Mouse (Mus musculus): ENCODE results near the gene Camk1d. TPM values are rescaled to one million over a fixed set of nuclear protein-coding genes. Genes with fewer than 3 reads are reported as not detected.

Camk1d gene
- polyA plus RNA-seq, 1 experiment from 2014 or later, result 1.0 TPM

DNA sequence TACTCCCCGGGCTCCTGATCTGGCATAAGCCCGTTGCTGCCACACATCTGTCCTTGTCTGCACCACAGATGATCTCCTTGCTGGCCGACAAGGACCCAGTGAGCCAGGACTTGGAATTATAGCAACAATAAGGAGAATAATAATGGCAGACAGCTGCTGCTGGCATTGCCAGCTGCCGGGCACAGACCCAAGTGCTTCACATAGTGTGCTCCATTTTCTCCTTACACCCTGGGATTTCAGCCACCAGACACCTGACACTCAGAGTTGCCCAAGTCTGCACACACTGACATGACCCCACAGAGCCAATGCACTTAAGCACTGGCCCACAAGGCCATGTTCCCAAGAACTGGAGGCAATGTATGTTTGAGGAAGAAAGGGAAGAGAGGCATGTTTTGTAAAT lies 214.7 kb downstream of the Camk1d start:
- H3K4me2 ChIP-seq, result no peak overlapping the region
- H3K4me1 ChIP-seq (replicated peaks; ENCODE audit: control insufficient read depth, insufficient read depth, low read length), result no peaks in the 10 kb centered on the region
- ATAC-seq (replicated peaks; ENCODE audit: low FRiP score), result no peak
- WGBS, result 69% methylated on average over 4 of the region's 4 CpGs
- H3K4me3 ChIP-seq (ENCODE audit: low read depth, low read length), result no peak overlapping the region
- no peaks in the 10 kb centered on the region for H3K9me3 ChIP-seq (ENCODE audit: control insufficient read depth, low read length)
- no peak overlapping the region for H3K27ac ChIP-seq (ENCODE audit: low read depth, low read length)
- no peak for DNase-seq (ENCODE audit: low spot score)
- H3K9ac ChIP-seq (ENCODE audit: low read depth, low read length), result no peak overlapping the region
- H3K27me3 ChIP-seq (replicated peaks; ENCODE audit: control insufficient read depth, insufficient read depth, low read length), result no peaks in the 10 kb centered on the region
- H3K36me3 ChIP-seq (ENCODE audit: control insufficient read depth, insufficient read depth, low read length), result no peaks in the 10 kb centered on the region

DNA sequence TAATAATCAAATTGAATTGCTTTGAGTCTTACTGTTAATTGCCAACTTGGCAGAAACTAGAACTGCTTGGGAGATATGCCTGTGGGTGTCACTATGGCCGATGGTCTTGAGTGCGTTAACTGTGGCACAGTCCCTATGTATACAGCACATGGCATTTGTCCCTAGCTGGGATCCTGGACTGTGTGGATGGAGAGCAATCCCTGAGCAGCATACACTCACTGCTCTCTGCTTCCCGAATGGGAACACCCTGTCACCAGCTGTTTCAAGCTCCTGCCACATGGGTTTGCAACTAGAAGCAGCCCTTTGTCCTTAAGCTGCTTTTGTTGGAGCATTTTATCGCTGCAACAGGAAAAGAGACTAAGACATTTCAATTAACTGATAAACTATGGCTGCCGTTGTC lies 224.4 kb downstream of the Camk1d start:
- Histone ChIP-seq H3K36me3 (ENCODE audit: control insufficient read depth, insufficient read depth, low read length) (no peaks in the 10 kb centered on the region), H3K4me2 (no peak overlapping the region), H3K27ac (ENCODE audit: low read depth, low read length) (no peak overlapping the region), H3K9ac (ENCODE audit: low read depth, low read length) (no peak overlapping the region), H3K9me3 (ENCODE audit: control insufficient read depth, low read length) (no peaks in the 10 kb centered on the region), H3K27me3 (replicated peaks; ENCODE audit: control insufficient read depth, insufficient read depth, low read length) (no peaks in the 10 kb centered on the region), H3K4me1 (replicated peaks; ENCODE audit: control insufficient read depth, insufficient read depth, low read length) (no peaks in the 10 kb centered on the region), H3K4me3 (ENCODE audit: low read depth, low read length) (no peak overlapping the region)
- ATAC-seq (replicated peaks; ENCODE audit: low FRiP score) (no peak), DNase-seq (ENCODE audit: low spot score) (no peak)
- WGBS, result 76% methylated on average over 5 of the region's 5 CpGs

DNA sequence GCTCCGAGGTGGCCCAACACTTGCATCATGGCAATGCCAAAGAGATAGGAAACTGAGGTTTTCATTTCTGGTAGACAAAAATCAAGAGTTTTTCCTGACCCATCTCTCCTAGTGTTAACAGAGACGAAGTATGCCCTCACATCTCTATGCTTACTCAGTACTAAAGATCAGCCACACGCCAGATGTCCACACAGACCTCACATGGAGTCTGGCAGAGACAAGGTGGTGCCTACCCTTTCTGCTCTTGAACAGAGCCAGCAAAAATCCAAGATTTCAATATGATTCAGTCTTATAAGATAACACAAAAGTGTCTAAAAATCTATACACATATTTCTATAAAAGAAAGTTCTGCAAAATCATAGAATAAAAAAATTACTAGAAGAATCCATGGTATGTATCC lies 227.0 kb downstream of the Camk1d start:
- WGBS, result 80% methylated on average over 3 of the region's 3 CpGs
- no peak for DNase-seq (ENCODE audit: low spot score)

DNA sequence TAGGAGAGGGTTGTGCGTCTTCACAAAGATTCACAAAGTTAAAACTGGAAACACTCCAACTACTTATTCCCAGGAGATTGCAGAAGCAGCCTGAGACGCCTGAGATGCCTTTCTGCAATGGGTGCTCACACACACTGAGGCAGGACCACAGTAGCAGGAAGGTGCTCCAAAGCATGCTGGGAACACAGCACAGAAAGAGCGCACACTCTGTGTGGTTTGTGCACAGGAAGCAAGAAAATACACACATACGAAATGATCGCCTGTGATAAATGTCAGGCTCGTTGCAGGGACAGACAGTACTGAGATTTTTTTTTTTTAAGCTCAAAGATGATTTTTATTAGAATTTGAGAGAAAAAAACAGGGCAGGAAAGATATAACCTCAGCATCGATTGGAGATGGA lies 227.7 kb downstream of the Camk1d start:
- ATAC-seq (replicated peaks; ENCODE audit: low FRiP score), result no peak
- no peaks in the 10 kb centered on the region for H3K27me3 ChIP-seq (replicated peaks; ENCODE audit: control insufficient read depth, insufficient read depth, low read length)
- no peak overlapping the region for H3K4me3 ChIP-seq (ENCODE audit: low read depth, low read length)
- no peaks in the 10 kb centered on the region for H3K9me3 ChIP-seq (ENCODE audit: control insufficient read depth, low read length)
- no peaks in the 10 kb centered on the region for H3K36me3 ChIP-seq (ENCODE audit: control insufficient read depth, insufficient read depth, low read length)
- no peak for DNase-seq (ENCODE audit: low spot score)
- 80% methylated on average over 7 of the region's 7 CpGs for WGBS
- H3K4me1 ChIP-seq (replicated peaks; ENCODE audit: control insufficient read depth, insufficient read depth, low read length), result no peaks in the 10 kb centered on the region
- no peak overlapping the region for H3K27ac ChIP-seq (ENCODE audit: low read depth, low read length)
- no peak overlapping the region for H3K9ac ChIP-seq (ENCODE audit: low read depth, low read length)
- H3K4me2 ChIP-seq, result no peak overlapping the region

More for the DNA sequence above, 227.0 kb downstream of the Camk1d start:
- Histone ChIP-seq H3K9ac (ENCODE audit: low read depth, low read length) (no peak overlapping the region), H3K4me3 (ENCODE audit: low read depth, low read length) (no peak overlapping the region), H3K9me3 (ENCODE audit: control insufficient read depth, low read length) (no peaks in the 10 kb centered on the region), H3K4me2 (no peak overlapping the region), H3K36me3 (ENCODE audit: control insufficient read depth, insufficient read depth, low read length) (no peaks in the 10 kb centered on the region), H3K27ac (ENCODE audit: low read depth, low read length) (no peak overlapping the region), H3K4me1 (replicated peaks; ENCODE audit: control insufficient read depth, insufficient read depth, low read length) (no peaks in the 10 kb centered on the region), H3K27me3 (replicated peaks; ENCODE audit: control insufficient read depth, insufficient read depth, low read length) (no peaks in the 10 kb centered on the region)
- no peak for ATAC-seq (replicated peaks; ENCODE audit: low FRiP score)

DNA sequence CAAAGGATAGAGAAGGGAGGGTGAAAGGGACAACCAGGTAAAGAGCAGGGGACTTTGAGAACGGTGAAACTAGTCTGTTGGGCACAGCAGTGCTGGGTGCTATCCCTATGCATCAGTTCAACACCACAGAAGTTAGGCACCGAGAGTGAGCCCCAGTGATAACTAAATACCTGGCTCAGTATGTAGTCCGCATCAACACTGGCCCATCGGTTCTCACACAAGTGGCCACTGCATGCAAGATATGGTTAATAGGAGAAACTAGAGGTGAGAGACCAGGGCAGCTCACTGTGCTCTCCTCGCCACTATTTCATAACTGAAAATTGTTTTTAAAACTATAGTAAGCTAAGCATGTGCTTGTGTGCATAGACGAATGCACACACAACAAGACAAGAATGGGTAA lies 228.5 kb downstream of the Camk1d start:
- Histone ChIP-seq H3K27me3 (replicated peaks; ENCODE audit: control insufficient read depth, insufficient read depth, low read length) (no peaks in the 10 kb centered on the region), H3K4me2 (no peak overlapping the region), H3K36me3 (ENCODE audit: control insufficient read depth, insufficient read depth, low read length) (no peaks in the 10 kb centered on the region), H3K9ac (ENCODE audit: low read depth, low read length) (no peak overlapping the region), H3K4me1 (replicated peaks; ENCODE audit: control insufficient read depth, insufficient read depth, low read length) (no peaks in the 10 kb centered on the region), H3K27ac (ENCODE audit: low read depth, low read length) (no peak overlapping the region), H3K9me3 (ENCODE audit: control insufficient read depth, low read length) (no peaks in the 10 kb centered on the region), H3K4me3 (ENCODE audit: low read depth, low read length) (no peak overlapping the region)
- DNase-seq (ENCODE audit: low spot score) (no peak), ATAC-seq (replicated peaks; ENCODE audit: low FRiP score) (no peak)
- 87% methylated on average over 6 of the region's 6 CpGs for WGBS

DNA sequence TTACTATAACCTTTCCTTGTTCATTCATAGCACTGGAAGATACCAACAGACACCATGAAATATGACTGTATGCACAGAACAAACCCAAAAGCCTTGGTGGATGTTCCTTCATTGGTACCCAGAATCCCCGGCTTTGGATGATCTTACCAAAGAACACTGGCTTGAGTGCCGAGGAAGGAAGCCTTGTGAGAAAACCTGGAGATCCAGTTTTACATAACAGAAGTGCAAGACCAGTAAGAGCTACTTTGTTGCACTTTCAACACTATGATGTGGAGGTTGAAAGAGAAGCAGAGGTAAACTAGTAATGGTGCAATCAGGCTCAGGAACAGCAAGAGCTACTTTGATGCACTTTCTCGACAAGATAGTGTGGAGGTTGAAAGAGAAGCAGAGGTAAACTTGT lies 234.4 kb downstream of the Camk1d start:
- ATAC-seq (replicated peaks; ENCODE audit: low FRiP score) (no peak), DNase-seq (ENCODE audit: low spot score) (no peak)
- Histone ChIP-seq H3K9me3 (ENCODE audit: control insufficient read depth, low read length) (no peaks in the 10 kb centered on the region), H3K36me3 (ENCODE audit: control insufficient read depth, insufficient read depth, low read length) (no peaks in the 10 kb centered on the region), H3K9ac (ENCODE audit: low read depth, low read length) (no peak overlapping the region), H3K4me1 (replicated peaks; ENCODE audit: control insufficient read depth, insufficient read depth, low read length) (no peaks in the 10 kb centered on the region), H3K27me3 (replicated peaks; ENCODE audit: control insufficient read depth, insufficient read depth, low read length) (no peaks in the 10 kb centered on the region), H3K4me3 (ENCODE audit: low read depth, low read length) (no peak overlapping the region), H3K4me2 (no peak overlapping the region), H3K27ac (ENCODE audit: low read depth, low read length) (no peak overlapping the region)
- WGBS, result 83% methylated on average over 3 of the region's 3 CpGs

DNA sequence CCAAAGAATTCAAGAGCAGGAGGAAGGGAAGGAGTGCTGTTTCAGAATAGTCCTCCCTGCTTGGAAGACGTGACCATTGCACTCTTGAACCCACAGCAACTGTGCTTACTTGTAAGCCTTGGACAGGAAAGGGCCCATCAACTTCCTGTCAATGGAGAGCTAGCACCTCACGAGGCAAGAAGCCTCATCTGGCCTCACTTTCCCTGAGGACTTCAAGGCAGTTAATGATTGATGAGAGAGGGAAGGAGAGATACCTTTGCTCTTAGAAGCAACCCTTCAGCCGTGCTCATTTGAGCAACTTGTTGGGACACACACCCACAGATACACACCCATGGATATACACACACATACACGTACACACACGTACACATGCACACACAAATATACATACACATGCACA lies 235.6 kb downstream of the Camk1d start:
- Histone ChIP-seq H3K27ac (ENCODE audit: low read depth, low read length) (no peak overlapping the region), H3K4me3 (ENCODE audit: low read depth, low read length) (no peak overlapping the region), H3K4me2 (no peak overlapping the region), H3K4me1 (replicated peaks; ENCODE audit: control insufficient read depth, insufficient read depth, low read length) (no peaks in the 10 kb centered on the region), H3K27me3 (replicated peaks; ENCODE audit: control insufficient read depth, insufficient read depth, low read length) (no peaks in the 10 kb centered on the region), H3K9ac (ENCODE audit: low read depth, low read length) (no peak overlapping the region), H3K36me3 (ENCODE audit: control insufficient read depth, insufficient read depth, low read length) (no peaks in the 10 kb centered on the region), H3K9me3 (ENCODE audit: control insufficient read depth, low read length) (no peaks in the 10 kb centered on the region)
- 72% methylated on average over 5 of the region's 5 CpGs for WGBS
- ATAC-seq (replicated peaks; ENCODE audit: low FRiP score), result no peak
- no peak for DNase-seq (ENCODE audit: low spot score)

DNA sequence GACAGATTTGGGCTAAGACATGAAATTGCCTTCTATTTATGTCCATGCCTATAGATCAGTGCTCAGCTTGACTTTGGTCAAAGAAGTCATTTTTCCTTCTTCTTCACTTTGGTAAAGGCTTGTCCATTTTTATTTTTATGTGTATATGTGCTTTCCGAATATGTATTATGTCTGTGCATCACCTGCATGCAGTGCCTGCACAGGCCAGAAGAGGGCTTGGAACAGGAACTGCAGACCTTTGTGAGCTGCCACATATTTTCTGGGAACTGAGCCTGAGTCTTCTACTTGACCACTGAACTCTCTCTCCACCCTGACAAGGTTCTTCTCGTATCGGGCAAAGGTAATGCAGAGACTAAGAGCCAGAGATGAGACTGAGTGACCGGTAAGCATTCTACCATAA lies 236.1 kb downstream of the Camk1d start:
- DNase-seq (ENCODE audit: low spot score) (no peak), ATAC-seq (replicated peaks; ENCODE audit: low FRiP score) (no peak)
- WGBS, result 90% methylated on average over 4 of the region's 4 CpGs
- Histone ChIP-seq H3K9ac (ENCODE audit: low read depth, low read length) (no peak overlapping the region), H3K4me2 (no peak overlapping the region), H3K4me1 (replicated peaks; ENCODE audit: control insufficient read depth, insufficient read depth, low read length) (no peaks in the 10 kb centered on the region), H3K27me3 (replicated peaks; ENCODE audit: control insufficient read depth, insufficient read depth, low read length) (no peaks in the 10 kb centered on the region), H3K36me3 (ENCODE audit: control insufficient read depth, insufficient read depth, low read length) (no peaks in the 10 kb centered on the region), H3K27ac (ENCODE audit: low read depth, low read length) (no peak overlapping the region), H3K4me3 (ENCODE audit: low read depth, low read length) (no peak overlapping the region), H3K9me3 (ENCODE audit: control insufficient read depth, low read length) (no peaks in the 10 kb centered on the region)

DNA sequence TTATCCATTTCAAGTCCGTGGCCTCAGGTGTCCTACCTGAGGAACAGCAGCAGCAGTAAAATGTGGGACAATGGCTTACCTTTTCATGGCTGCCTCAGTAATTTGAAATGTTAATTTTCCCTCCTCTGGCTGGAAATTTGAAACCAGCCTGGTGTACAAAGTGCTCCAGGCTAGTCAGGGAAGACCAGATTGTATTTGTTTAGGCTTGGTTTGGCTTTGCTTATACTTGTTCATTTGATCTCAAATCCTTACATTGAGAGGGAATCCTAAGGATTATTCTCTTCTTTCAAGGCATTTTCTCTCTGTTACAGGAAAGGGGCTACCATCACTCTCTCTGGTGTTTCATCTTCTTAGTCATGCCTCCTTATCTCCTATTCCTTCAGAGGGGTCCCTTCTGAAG lies 236.8 kb downstream of the Camk1d start:
- no peaks in the 10 kb centered on the region for H3K36me3 ChIP-seq (ENCODE audit: control insufficient read depth, insufficient read depth, low read length)
- H3K9ac ChIP-seq (ENCODE audit: low read depth, low read length), result no peak overlapping the region
- H3K4me1 ChIP-seq (replicated peaks; ENCODE audit: control insufficient read depth, insufficient read depth, low read length), result no peaks in the 10 kb centered on the region
- whole genome bisulfite sequencing, result 72% methylated on average over 1 of the region's 1 CpGs
- H3K4me2 ChIP-seq, result no peak overlapping the region
- DNase-seq (ENCODE audit: low spot score) (no peak), ATAC-seq (replicated peaks; ENCODE audit: low FRiP score) (no peak)
- H3K27me3 ChIP-seq (replicated peaks; ENCODE audit: control insufficient read depth, insufficient read depth, low read length), result no peaks in the 10 kb centered on the region
- H3K9me3 ChIP-seq (ENCODE audit: control insufficient read depth, low read length), result no peaks in the 10 kb centered on the region
- no peak overlapping the region for H3K27ac ChIP-seq (ENCODE audit: low read depth, low read length)
- H3K4me3 ChIP-seq (ENCODE audit: low read depth, low read length), result no peak overlapping the region

All from liver, embryonic 11.5 days (tissue).